Mouse (Mus musculus): ENCODE measurements at regions not wholly inside any gene's neighbourhood (a gene's known extent, or its start where the extent isn't known, plus 50 kb on each side); places are given as distances from the start of the nearest gene placed in this dataset.
A peak's percentile ranks its signal among the peaks of the same experiment; 100 is the strongest.
"Not testable (repeated sequence)": the region's sequence is repeated elsewhere in the genome, so short reads cannot be mapped to it uniquely, and the experiment has no call there.

GRCm38 (mm10) chr4:71369276-71369675, 388.5 kb downstream of the Gm11232 start:
- DNase-seq (ENCODE audit: low spot score), result no peak
- no peak overlapping the region for H3K27ac ChIP-seq (replicated peaks)
- no peaks in the 10 kb centered on the region for H3K9me3 ChIP-seq
- WGBS, result 97% methylated on average over 5 of the region's 5 CpGs
- no peaks in the 10 kb centered on the region for H3K36me3 ChIP-seq (replicated peaks)
- no peaks in the 10 kb centered on the region for H3K27me3 ChIP-seq (replicated peaks; ENCODE audit: low read depth, poor library complexity, severe bottlenecking)
- H3K4me1 ChIP-seq, result no peaks in the 10 kb centered on the region
- no peak overlapping the region for H3K4me3 ChIP-seq

DNA sequence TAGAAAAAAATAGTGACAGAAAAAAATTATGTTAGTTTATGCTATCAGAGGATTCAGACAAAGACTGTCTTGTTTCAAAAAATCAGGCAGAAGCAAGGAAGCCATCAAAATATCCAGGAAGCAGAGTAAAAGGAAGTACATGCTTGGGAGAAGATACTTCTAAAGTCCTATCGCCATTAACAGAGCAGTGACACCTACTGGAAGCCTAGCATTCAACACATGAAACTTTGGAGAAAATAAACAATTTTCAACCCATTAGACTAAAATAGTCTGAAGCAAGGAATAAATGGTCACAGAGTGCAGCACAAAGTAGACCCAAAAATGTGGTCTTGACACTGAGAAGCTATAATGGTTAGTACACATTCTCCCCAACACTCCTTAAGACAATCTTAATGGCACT, 394.0 kb downstream of the Gm11232 start:
- no peak for DNase-seq (ENCODE audit: low spot score)
- Histone ChIP-seq H3K9me3 (no peaks in the 10 kb centered on the region), H3K27me3 (replicated peaks; ENCODE audit: low read depth, poor library complexity, severe bottlenecking) (no peaks in the 10 kb centered on the region), H3K36me3 (replicated peaks) (no peaks in the 10 kb centered on the region), H3K4me3 (no peak overlapping the region), H3K4me1 (no peaks in the 10 kb centered on the region), H3K27ac (replicated peaks) (no peak overlapping the region)
- WGBS, result 78% methylated on average over 1 of the region's 1 CpGs

GRCm38 (mm10) chr4:71357626-71358025, 400.1 kb downstream of the Gm11232 start:
- no peak overlapping the region for H3K4me3 ChIP-seq

DNA sequence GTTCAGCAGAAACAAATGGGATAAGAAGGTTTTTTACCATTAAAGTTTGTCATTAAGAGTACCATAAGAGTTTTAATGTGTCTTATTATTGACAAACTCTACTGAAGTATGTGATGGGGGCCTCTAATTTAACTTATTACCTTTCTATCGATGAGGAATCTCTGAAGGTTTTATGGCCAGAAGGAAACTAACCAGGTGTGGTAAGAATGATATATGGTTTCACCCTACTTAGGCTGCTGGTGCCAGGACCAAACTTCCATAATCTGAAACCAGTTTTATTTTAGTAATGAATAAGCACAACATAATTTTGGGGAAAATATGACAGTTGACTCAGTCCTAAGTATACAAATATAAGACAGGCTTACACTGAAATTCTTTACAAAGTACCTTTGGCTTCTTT, 401.1 kb downstream of the Gm11232 start:
- no peak for DNase-seq (ENCODE audit: low spot score)
- WGBS, result 93% methylated on average over 1 of the region's 1 CpGs
- Histone ChIP-seq H3K4me1 (no peaks in the 10 kb centered on the region), H3K27me3 (replicated peaks; ENCODE audit: low read depth, poor library complexity, severe bottlenecking) (no peaks in the 10 kb centered on the region), H3K36me3 (replicated peaks) (no peaks in the 10 kb centered on the region), H3K27ac (replicated peaks) (no peak overlapping the region), H3K4me3 (no peak overlapping the region), H3K9me3 (no peaks in the 10 kb centered on the region)

More at GRCm38 (mm10) chr4:71357626-71358025, 400.1 kb downstream of the Gm11232 start:
- Histone ChIP-seq H3K27me3 (replicated peaks; ENCODE audit: low read depth, poor library complexity, severe bottlenecking) (no peaks in the 10 kb centered on the region), H3K27ac (replicated peaks) (no peak overlapping the region), H3K36me3 (replicated peaks) (no peaks in the 10 kb centered on the region), H3K9me3 (no peaks in the 10 kb centered on the region), H3K4me1 (no peaks in the 10 kb centered on the region)
- WGBS, result 69% methylated on average over 1 of the region's 1 CpGs
- DNase-seq (ENCODE audit: low spot score), result no peak

DNA sequence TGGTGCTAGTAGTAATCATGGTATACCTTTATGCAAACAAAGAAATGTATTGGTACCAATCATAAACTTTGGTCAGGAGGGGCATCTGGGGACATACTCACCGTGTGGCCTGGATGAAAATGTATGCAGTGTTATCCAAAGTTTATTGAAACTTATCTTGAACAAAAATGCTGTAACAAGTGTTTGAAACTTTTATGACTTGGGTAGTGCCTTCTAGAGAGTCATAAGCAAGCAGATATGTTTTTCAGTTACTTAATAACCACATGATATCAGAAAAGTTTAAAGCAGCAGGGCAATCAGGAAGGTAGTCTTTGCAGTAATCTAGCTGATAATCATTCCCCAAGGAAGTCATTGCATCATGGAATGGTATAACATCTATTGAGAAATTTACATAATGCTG, 401.5 kb downstream of the Gm11232 start:
- no peak overlapping the region for H3K4me3 ChIP-seq
- no peaks in the 10 kb centered on the region for H3K4me1 ChIP-seq
- no peaks in the 10 kb centered on the region for H3K36me3 ChIP-seq (replicated peaks)
- no peak for DNase-seq (ENCODE audit: low spot score)
- 85% methylated on average over 1 of the region's 1 CpGs for WGBS
- H3K27me3 ChIP-seq (replicated peaks; ENCODE audit: low read depth, poor library complexity, severe bottlenecking), result no peaks in the 10 kb centered on the region
- H3K27ac ChIP-seq (replicated peaks), result no peak overlapping the region
- H3K9me3 ChIP-seq, result no peaks in the 10 kb centered on the region

GRCm38 (mm10) chr4:71351880-71352279, 405.9 kb downstream of the Gm11232 start:
- WGBS, result 88% methylated on average over 2 of the region's 2 CpGs
- Histone ChIP-seq H3K9me3 (no peaks in the 10 kb centered on the region), H3K27ac (replicated peaks) (no peak overlapping the region), H3K27me3 (replicated peaks; ENCODE audit: low read depth, poor library complexity, severe bottlenecking) (no peaks in the 10 kb centered on the region), H3K36me3 (replicated peaks) (no peaks in the 10 kb centered on the region), H3K4me1 (no peaks in the 10 kb centered on the region), H3K4me3 (no peak overlapping the region)
- no peak for DNase-seq (ENCODE audit: low spot score)

- Histone ChIP-seq H3K4me3 (no peak overlapping the region), H3K27me3 (replicated peaks; ENCODE audit: low read depth, poor library complexity, severe bottlenecking) (no peaks in the 10 kb centered on the region), H3K27ac (replicated peaks) (no peak overlapping the region), H3K36me3 (replicated peaks) (no peaks in the 10 kb centered on the region), H3K9me3 (no peaks in the 10 kb centered on the region), H3K4me1 (no peaks in the 10 kb centered on the region)
- WGBS, result 98% methylated on average over 3 of the region's 3 CpGs
- no peak for DNase-seq (ENCODE audit: low spot score)
These were observed 414.7 kb downstream of the Gm11232 start for GRCm38 (mm10) chr4:71343068-71343467.

- Histone ChIP-seq H3K9me3 (no peaks in the 10 kb centered on the region), H3K27me3 (replicated peaks; ENCODE audit: low read depth, poor library complexity, severe bottlenecking) (no peaks in the 10 kb centered on the region), H3K4me3 (no peak overlapping the region), H3K27ac (replicated peaks) (no peak overlapping the region), H3K4me1 (no peaks in the 10 kb centered on the region), H3K36me3 (replicated peaks) (no peaks in the 10 kb centered on the region)
- no peak for DNase-seq (ENCODE audit: low spot score)
- WGBS, result 85% methylated on average over 1 of the region's 1 CpGs
These were observed 419.2 kb downstream of the Gm11232 start for GRCm38 (mm10) chr4:71338582-71338981.

GRCm38 (mm10) chr4:71332672-71333071, 425.1 kb downstream of the Gm11232 start:
- H3K4me3 ChIP-seq, result no peak overlapping the region
- WGBS, result 85% methylated on average over 3 of the region's 3 CpGs
- no peaks in the 10 kb centered on the region for H3K9me3 ChIP-seq
- H3K36me3 ChIP-seq (replicated peaks), result no peaks in the 10 kb centered on the region
- H3K4me1 ChIP-seq, result no peaks in the 10 kb centered on the region
- DNase-seq (ENCODE audit: low spot score), result no peak
- H3K27ac ChIP-seq (replicated peaks), result no peak overlapping the region
- H3K27me3 ChIP-seq (replicated peaks; ENCODE audit: low read depth, poor library complexity, severe bottlenecking), result no peaks in the 10 kb centered on the region

DNA sequence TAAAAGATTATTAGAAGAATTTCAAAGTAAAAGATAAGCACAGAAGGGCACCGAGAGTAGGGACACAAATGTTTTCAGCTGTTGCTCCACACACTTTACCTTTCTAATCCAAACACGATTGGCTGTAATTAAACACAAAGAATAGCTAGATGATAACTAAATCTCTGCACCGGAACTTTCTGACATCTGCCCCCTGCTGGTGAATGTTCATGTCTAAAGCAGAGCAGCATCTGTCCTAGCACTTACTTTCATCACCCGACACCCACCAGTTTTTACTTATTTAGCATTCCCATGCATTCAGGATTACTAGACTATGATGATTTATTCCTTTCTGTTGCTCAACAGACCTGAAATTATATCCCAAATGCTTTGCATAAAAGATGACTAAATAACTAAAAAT, 425.7 kb downstream of the Gm11232 start:
- Histone ChIP-seq H3K36me3 (replicated peaks) (no peaks in the 10 kb centered on the region), H3K4me3 (no peak overlapping the region), H3K9me3 (no peaks in the 10 kb centered on the region), H3K27me3 (replicated peaks; ENCODE audit: low read depth, poor library complexity, severe bottlenecking) (no peaks in the 10 kb centered on the region), H3K4me1 (no peaks in the 10 kb centered on the region), H3K27ac (replicated peaks) (no peak overlapping the region)
- DNase-seq (ENCODE audit: low spot score), result peak; percentile 24
- 82% methylated on average over 4 of the region's 4 CpGs for WGBS

DNA sequence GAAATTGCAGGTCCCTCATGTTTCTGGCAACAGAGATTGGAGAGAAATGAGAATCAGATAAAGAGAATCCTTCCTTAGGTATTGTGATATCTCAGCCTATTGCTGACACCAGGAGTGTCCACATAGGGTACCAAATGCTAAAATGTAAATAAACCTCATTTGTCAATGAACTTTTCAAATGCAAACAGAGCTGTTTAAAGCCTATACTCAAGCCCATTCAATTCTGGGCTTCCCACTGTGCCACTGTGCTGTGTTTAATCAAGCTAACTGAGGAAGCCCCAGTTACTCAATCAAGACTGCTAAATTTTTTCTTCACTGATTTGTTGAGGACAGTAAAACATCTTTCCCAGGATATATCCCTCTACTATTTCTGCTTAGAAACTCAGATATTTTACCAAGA, 441.2 kb downstream of the Gm11232 start:
- Histone ChIP-seq H3K4me1 (no peaks in the 10 kb centered on the region), H3K27ac (replicated peaks) (no peak overlapping the region), H3K4me3 (no peak overlapping the region), H3K9me3 (no peaks in the 10 kb centered on the region), H3K36me3 (replicated peaks) (no peaks in the 10 kb centered on the region), H3K27me3 (replicated peaks; ENCODE audit: low read depth, poor library complexity, severe bottlenecking) (no peaks in the 10 kb centered on the region)
- DNase-seq (ENCODE audit: low spot score), result no peak

- H3K4me1 ChIP-seq, result no peaks in the 10 kb centered on the region
- no peaks in the 10 kb centered on the region for H3K9me3 ChIP-seq
- no peak for DNase-seq (ENCODE audit: low spot score)
- 68% methylated on average over 6 of the region's 6 CpGs for WGBS
- no peak overlapping the region for H3K4me3 ChIP-seq
- H3K27ac ChIP-seq (replicated peaks), result no peak overlapping the region
- no peaks in the 10 kb centered on the region for H3K27me3 ChIP-seq (replicated peaks; ENCODE audit: low read depth, poor library complexity, severe bottlenecking)
- no peaks in the 10 kb centered on the region for H3K36me3 ChIP-seq (replicated peaks)
These were observed 450.6 kb downstream of the Gm11232 start for GRCm38 (mm10) chr4:71307176-71307612.

DNA sequence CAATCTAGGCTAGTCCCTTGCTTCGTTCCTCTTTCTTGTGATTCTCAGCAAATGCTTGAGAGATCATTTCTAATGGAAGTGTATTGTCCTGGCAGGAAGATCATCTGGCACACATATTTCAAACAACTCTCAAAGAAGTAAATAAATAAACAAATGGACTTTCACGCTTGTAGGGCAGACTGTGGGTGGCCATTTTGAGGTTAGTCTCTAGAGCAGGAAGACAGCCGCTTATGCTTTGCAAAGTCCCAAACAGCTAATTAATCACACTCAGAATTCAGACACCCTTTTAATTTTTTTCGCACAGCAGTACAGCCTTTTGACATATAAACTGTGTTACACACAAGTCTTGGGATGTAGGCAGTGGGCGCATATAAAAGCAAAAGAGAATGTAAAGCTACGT, 451.1 kb downstream of the Gm11232 start:
- Histone ChIP-seq H3K4me1 (no peaks in the 10 kb centered on the region), H3K27me3 (replicated peaks; ENCODE audit: low read depth, poor library complexity, severe bottlenecking) (no peaks in the 10 kb centered on the region), H3K27ac (replicated peaks) (no peak overlapping the region), H3K9me3 (no peaks in the 10 kb centered on the region), H3K36me3 (replicated peaks) (no peaks in the 10 kb centered on the region), H3K4me3 (no peak overlapping the region)
- WGBS, result 87% methylated on average over 6 of the region's 6 CpGs
- DNase-seq (ENCODE audit: low spot score), result no peak

DNA sequence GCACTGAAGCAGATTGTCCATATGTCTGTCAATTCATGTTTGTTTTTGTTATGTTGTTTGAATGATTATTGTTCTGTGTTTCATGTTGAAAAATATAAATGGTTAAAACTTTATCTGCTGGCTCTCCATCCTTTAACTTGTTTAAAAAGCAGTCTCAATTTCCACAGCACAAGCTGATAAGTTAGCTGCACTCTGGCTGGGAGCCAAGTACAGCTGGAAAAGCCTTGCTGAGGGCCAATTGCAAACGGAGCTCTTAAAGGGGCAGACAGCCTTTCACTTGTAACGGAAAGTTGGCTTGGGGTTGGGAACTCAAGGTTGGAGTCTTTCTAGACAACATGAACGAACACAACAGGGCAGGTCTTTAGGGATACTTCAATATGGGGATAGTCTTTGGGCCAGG, 462.0 kb downstream of the Gm11232 start:
- H3K4me1 ChIP-seq; H3K4me3 ChIP-seq; H3K27ac ChIP-seq (replicated peaks); H3K27me3 ChIP-seq (replicated peaks; ENCODE audit: low read depth, poor library complexity, severe bottlenecking); DNase-seq (ENCODE audit: low spot score); H3K36me3 ChIP-seq (replicated peaks): not testable (repeated sequence)
- WGBS, result 78% methylated on average over 3 of the region's 3 CpGs
- peaks cover 20% of the 10 kb centered on the region for H3K9me3 ChIP-seq
